Mouse (Mus musculus) thymus, adult 2 months (tissue): ENCODE results near the gene Unc79. TPM values are rescaled to one million over a fixed set of nuclear protein-coding genes. Genes with fewer than 3 reads are reported as not detected.

Experiments
- DNase-seq: peaks from one replicate; pipeline ENCODE4 v3.0.0; 2021
- H3K27ac ChIP-seq: fragments of 200-500 bp; 2 replicates; pipeline ENCODE4 v1.5.1; 2012; ENCODE audit warnings: low read length, control low read depth; ENCODE audit not compliant: control insufficient read depth, insufficient read depth
- H3K27me3 ChIP-seq: fragments of 200-500 bp; 2 replicates; pipeline ENCODE4 v1.6.1; 2012; ENCODE audit warnings: mild to moderate bottlenecking, low read length, moderate library complexity, mixed read lengths; ENCODE audit not compliant: control insufficient read depth, insufficient read depth
- H3K36me3 ChIP-seq: fragments of 200-500 bp; 2 replicates; pipeline ENCODE4 v1.6.1; 2012; ENCODE audit warnings: mild to moderate bottlenecking, low read length, moderate library complexity; ENCODE audit not compliant: control insufficient read depth, insufficient read depth
- H3K4me1 ChIP-seq: fragments of 200-500 bp; replicated peaks from 2 replicates; pipeline ENCODE4 v1.6.1; 2012; ENCODE audit warnings: low read length; ENCODE audit not compliant: control insufficient read depth, insufficient read depth
- H3K4me3 ChIP-seq: fragments of 200-500 bp; 2 replicates; pipeline ENCODE4 v1.5.1; 2012; ENCODE audit warnings: mild to moderate bottlenecking, low read length, control low read depth, moderate library complexity; ENCODE audit not compliant: control insufficient read depth, insufficient read depth
- CTCF ChIP-seq: fragments of 200-500 bp; IDR thresholded peaks from 2 replicates; pipeline ENCODE4 v1.5.1; 2012; ENCODE audit warnings: mild to moderate bottlenecking, control low read depth, low read length, moderate library complexity, borderline replicate concordance; ENCODE audit not compliant: control insufficient read depth, poor library complexity, insufficient read depth; ENCODE audit errors: extremely low read depth
- POLR2A ChIP-seq: fragments of 200-500 bp; IDR thresholded peaks from 2 replicates; pipeline ENCODE4 v1.6.1; 2012; ENCODE audit warnings: mild to moderate bottlenecking, low read length, control low read depth, moderate library complexity; ENCODE audit not compliant: control insufficient read depth, poor library complexity, insufficient read depth; ENCODE audit errors: extremely low read depth
- WGBS: fragments of 180-500 bp; shearing (Covaris S2); methylation state at CpG from one replicate; pipeline ENCODE4 v1.1.7; 2018; 5-methylcytosine and 5-hydroxymethylcytosine counted together
- polyA plus RNA-seq: library from polyadenylated mRNA; depleted of rRNA; stranded (reverse); fragments of >200 nt; gene quantifications from 2 replicates; pipeline ENCODE4 v1.2.3, GENCODE M21; 2012

The Unc79 gene
- polyA plus RNA-seq, 1 experiment: 1.1 TPM

GRCm38 (mm10) chr12:103192996-103193395 is 244.3 kb downstream of the Unc79 start:
- no peak for DNase-seq
- H3K27ac ChIP-seq: no peak overlapping the region
- no peak for TF ChIP-seq POLR2A
- TF ChIP-seq CTCF: no peak
- 56% methylated on average over 5 of the region's 5 CpGs for WGBS
- no peaks in the 10 kb centered on the region for H3K4me1 ChIP-seq
- H3K27me3 ChIP-seq: no peaks in the 10 kb centered on the region
- H3K36me3 ChIP-seq: no peaks in the 10 kb centered on the region
- H3K4me3 ChIP-seq: no peak overlapping the region

GRCm38 (mm10) chr12:103202592-103203544 is 254.2 kb downstream of the Unc79 start:
- Histone ChIP-seq H3K27me3 (no peaks in the 10 kb centered on the region), H3K36me3 (no peaks in the 10 kb centered on the region), H3K27ac (no peak overlapping the region), H3K4me3 (no peak overlapping the region), H3K4me1 (no peaks in the 10 kb centered on the region)
- no peak for DNase-seq
- WGBS: 46% methylated on average over 11 of the region's 11 CpGs
- no peak for TF ChIP-seq POLR2A
- TF ChIP-seq CTCF: no peak

- no peaks in the 10 kb centered on the region for H3K36me3 ChIP-seq
- 78% methylated on average over 7 of the region's 7 CpGs for WGBS
- H3K4me1 ChIP-seq: no peaks in the 10 kb centered on the region
- H3K27me3 ChIP-seq: no peaks in the 10 kb centered on the region
- TF ChIP-seq CTCF (no peak), POLR2A (no peak)
- no peak for DNase-seq
- H3K27ac ChIP-seq: no peak overlapping the region
- H3K4me3 ChIP-seq: no peak overlapping the region
Measured at GRCm38 (mm10) chr12:103205561-103205960, 256.9 kb downstream of the Unc79 start.

GRCm38 (mm10) chr12:103209581-103209980 is 260.9 kb downstream of the Unc79 start:
- TF ChIP-seq POLR2A: no peak
- no peak for TF ChIP-seq CTCF
- 90% methylated on average over 7 of the region's 7 CpGs for WGBS
- no peak for DNase-seq
- H3K4me1 ChIP-seq: no peaks in the 10 kb centered on the region
- H3K36me3 ChIP-seq: no peaks in the 10 kb centered on the region
- no peak overlapping the region for H3K27ac ChIP-seq
- no peaks in the 10 kb centered on the region for H3K27me3 ChIP-seq
- H3K4me3 ChIP-seq: no peak overlapping the region

- Histone ChIP-seq H3K36me3 (no peaks in the 10 kb centered on the region), H3K4me3 (no peak overlapping the region), H3K27me3 (no peaks in the 10 kb centered on the region), H3K27ac (no peak overlapping the region), H3K4me1 (no peaks in the 10 kb centered on the region)
- 32% methylated on average over 5 of the region's 5 CpGs for WGBS
- TF ChIP-seq POLR2A: no peak
- no peak for TF ChIP-seq CTCF
- no peak for DNase-seq
Measured at GRCm38 (mm10) chr12:103211078-103211477, 262.4 kb downstream of the Unc79 start.

- H3K27ac ChIP-seq: no peak overlapping the region
- no peaks in the 10 kb centered on the region for H3K27me3 ChIP-seq
- TF ChIP-seq CTCF (no peak), POLR2A (no peak)
- WGBS: 94% methylated on average over 2 of the region's 2 CpGs
- no peaks in the 10 kb centered on the region for H3K4me1 ChIP-seq
- no peak for DNase-seq
- H3K36me3 ChIP-seq: no peaks in the 10 kb centered on the region
- no peak overlapping the region for H3K4me3 ChIP-seq
Measured at GRCm38 (mm10) chr12:103213591-103213990, 264.9 kb downstream of the Unc79 start.

GRCm38 (mm10) chr12:103214270-103214669 is 265.6 kb downstream of the Unc79 start:
- no peak overlapping the region for H3K4me3 ChIP-seq
- no peaks in the 10 kb centered on the region for H3K36me3 ChIP-seq
- H3K27me3 ChIP-seq: no peaks in the 10 kb centered on the region
- H3K27ac ChIP-seq: no peak overlapping the region
- TF ChIP-seq POLR2A: no peak
- no peak for TF ChIP-seq CTCF
- WGBS: 84% methylated on average over 10 of the region's 10 CpGs
- no peaks in the 10 kb centered on the region for H3K4me1 ChIP-seq
- no peak for DNase-seq
